Mouse (Mus musculus): ENCODE data around the gene Stpg3. TPM values are rescaled to one million over a fixed set of nuclear protein-coding genes. Genes with fewer than 3 reads are reported as not detected.

Stpg3 gene
- polyA plus RNA-seq, 1 experiment from 2014 or later = not detected

DNA sequence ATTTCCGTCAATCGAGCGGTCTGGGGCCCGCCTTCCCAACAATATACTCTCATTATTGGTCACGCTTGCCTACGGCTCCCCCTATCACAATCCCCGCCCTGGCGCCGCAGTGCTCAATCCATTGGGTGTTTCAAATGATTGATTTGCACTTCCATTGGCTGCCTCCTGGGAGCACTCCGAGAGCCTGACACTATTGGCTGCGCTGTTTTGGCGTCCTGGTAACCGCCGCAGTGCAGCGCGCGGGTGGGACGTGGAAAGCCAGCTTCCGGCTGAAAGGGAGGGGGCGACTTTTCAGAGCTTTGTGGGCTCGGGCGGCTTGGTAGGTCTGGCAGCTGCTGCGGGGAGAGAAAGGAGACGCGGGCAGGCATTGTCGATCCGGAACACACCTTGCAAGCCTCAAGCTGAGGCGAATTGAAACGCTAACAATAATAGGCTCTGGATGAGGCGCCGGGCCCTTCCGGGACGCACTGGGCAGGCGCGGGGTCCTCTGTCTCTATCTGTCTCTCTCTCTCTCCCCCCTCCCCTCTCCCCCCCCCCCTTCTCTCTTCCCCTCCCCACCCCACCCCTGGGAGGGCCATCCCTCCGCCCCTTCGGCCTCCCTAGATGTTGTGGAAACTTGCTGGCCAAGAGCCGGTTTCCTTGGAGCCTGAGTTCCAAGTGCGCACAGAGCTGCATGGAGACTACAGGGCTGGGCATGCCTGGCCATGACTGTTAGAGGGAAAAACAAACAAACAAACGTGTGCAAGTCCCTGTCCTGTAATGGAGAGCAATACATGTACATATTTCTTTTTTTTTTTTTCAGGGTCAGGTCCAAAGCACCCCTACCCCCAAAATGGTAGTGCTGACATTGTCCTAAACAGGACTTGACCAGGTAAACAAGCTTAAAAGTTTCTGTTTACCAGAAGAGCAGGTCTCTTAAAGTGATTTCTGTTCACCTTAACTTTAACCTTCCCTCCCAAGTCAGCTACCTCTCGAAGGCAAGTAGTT lies 10.6 kb upstream of the Stpg3 start:
- Histone ChIP-seq H3K4me2 (replicated peaks) (peak overlapping the region; percentile 52), H3K27ac (replicated peaks) (peak overlapping the region; percentile 97), H3K9me3 (no peaks in the 10 kb centered on the region), H3K4me1 (peaks cover 22% of the 10 kb centered on the region), H3K4me3 (peak overlapping the region; percentile 72), H3K27me3 (peaks cover 11% of the 10 kb centered on the region), H3K36me3 (peaks cover 12% of the 10 kb centered on the region), H3K9ac (replicated peaks) (peak overlapping the region; percentile 60)
- 2% methylated on average over 39 of the region's 41 CpGs for WGBS
- ATAC-seq (ENCODE audit: low FRiP score, low read depth) = peak; percentile 97

DNA sequence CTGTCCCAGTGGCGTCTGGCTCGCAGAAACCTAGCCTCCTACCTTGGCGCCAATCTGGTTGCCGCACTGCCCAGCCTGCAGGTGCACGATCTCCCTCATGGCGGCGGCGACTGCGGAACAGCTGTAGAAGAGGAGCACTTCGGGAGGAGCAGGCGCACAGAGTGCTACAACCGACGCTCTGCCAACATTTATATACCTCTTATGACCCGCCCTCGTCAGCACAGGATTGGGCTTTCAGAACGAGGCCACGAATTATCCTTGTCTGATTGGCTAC lies 10.0 kb upstream of the Stpg3 start, which contains the start of gene Tubb4b:
Gene Tubb4b (minus strand): TSS at position 211 of the 274 bp plus-strand sequence.
- Histone ChIP-seq H3K4me1 (peaks cover 22% of the 10 kb centered on the region), H3K27me3 (peaks cover 5% of the 10 kb centered on the region; the same call in 1 of the 2 replicates), H3K27ac (replicated peaks) (peak within 1 kb of the TSS; percentile 97), H3K9me3 (no peaks in the 10 kb centered on the region), H3K9ac (replicated peaks) (peak within 1 kb of the TSS; percentile 81), H3K4me2 (replicated peaks) (peak within 1 kb of the TSS; percentile 96), H3K4me3 (peak within 1 kb of the TSS; percentile 72), H3K36me3 (peaks cover 12% of the 10 kb centered on the region)
- no peak for ATAC-seq (ENCODE audit: low FRiP score, low read depth)
- WGBS = under 1% methylated on average over 17 of the region's 17 CpGs

DNA sequence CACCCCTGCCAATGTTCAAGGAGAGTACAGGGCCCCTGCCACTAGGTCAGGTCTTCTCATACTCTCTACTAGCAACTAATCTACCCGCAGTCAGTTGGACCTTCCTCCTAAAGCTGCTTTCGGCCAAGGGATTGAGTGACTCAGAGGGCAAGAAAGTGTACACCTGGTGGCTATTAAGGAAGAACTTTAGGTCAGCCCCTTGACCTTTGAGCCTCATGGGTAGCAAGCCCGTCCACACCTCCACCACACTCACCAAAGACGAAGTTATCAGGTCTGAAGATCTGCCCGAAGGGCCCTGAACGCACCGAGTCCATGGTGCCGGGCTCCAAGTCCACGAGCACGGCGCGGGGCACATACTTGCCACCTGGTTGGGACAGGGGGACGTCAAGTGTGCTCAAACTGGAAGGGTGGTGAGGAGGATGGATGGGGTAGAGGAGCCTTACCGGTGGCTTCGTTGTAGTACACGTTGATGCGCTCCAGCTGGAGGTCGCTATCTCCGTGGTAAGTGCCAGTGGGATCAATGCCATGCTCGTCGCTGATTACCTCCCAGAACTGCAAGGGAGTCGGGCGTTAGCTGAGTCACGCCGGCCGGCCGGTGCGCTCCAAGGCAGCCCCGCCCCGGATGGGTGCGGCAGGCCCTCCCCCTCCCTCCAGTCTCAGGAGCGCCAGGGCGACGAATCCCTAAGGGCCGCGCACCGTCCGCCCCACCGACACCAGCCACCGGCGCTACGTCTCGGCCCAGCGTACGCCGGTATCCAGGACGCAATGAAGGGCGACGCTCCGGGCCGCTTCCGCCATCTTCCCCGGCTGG lies 9.4 kb upstream of the Stpg3 start:
- no peaks in the 10 kb centered on the region for H3K27me3 ChIP-seq
- peak; percentile 14 for ATAC-seq (ENCODE audit: low FRiP score, low read depth)
- 2% methylated on average over 52 of the region's 53 CpGs for WGBS

DNA sequence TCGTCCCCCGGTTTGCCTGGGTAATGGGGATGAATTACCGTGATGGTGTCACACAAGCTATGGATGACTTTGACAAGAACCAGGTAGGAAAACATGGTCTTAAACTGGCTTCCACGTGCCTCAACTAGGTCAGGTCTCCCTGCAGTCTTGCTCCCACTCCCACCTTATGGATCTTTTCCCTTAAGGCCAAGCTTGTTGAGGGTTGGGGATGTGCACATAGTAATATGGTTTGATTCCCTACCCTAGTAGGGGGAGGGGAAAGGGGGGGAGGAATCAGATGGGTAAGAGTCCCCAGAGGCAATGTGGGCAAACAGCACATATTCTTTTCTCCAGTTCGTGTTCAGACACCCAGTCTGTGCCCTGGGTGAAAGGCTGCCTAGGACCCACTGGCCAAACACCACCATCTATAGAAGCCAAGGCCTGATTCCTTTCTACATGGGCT lies 6.9 kb upstream of the Stpg3 start:
- no peak overlapping the region for H3K4me3 ChIP-seq
- no peak overlapping the region for H3K27ac ChIP-seq (replicated peaks)
- no peak overlapping the region for H3K9ac ChIP-seq (replicated peaks)
- 75% methylated on average over 5 of the region's 5 CpGs for WGBS
- H3K9me3 ChIP-seq = no peaks in the 10 kb centered on the region
- H3K27me3 ChIP-seq = no peaks in the 10 kb centered on the region
- no peak overlapping the region for H3K4me2 ChIP-seq (replicated peaks)
- no peak for ATAC-seq (ENCODE audit: low FRiP score, low read depth)
- H3K4me1 ChIP-seq = peaks cover 18% of the 10 kb centered on the region
- peaks cover 12% of the 10 kb centered on the region for H3K36me3 ChIP-seq

More for the DNA sequence above, 9.4 kb upstream of the Stpg3 start:
- peak overlapping the region; percentile 96 for H3K4me2 ChIP-seq (replicated peaks)
- H3K27ac ChIP-seq (replicated peaks) = peak overlapping the region; percentile 89
- H3K9me3 ChIP-seq = no peaks in the 10 kb centered on the region
- H3K4me3 ChIP-seq = peak overlapping the region; percentile 72
- peaks cover 20% of the 10 kb centered on the region for H3K4me1 ChIP-seq
- H3K36me3 ChIP-seq = peaks cover 12% of the 10 kb centered on the region
- peak overlapping the region; percentile 81 for H3K9ac ChIP-seq (replicated peaks)

DNA sequence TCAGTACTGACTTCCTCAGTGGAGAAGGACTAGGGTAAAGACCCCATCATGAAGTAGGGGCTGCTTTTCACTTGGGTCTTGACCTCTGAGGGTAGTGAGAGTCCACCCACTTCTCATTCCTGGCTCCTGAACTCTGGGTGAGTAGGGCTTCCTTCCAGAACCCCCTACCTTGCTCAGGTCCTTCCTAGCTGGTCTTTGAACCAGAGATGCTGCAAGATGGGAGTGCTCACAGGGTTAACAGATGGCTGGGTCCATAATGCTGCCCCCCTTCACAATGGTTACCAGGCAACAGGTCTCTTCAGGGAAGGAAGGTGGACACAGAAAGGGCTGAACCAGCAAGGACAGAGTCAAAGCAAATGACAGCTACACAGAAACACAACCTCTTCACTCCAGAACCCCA lies 4.0 kb upstream of the Stpg3 start, which contains the start of gene Fam166a:
Gene Fam166a (plus strand): TSS at position 301 of the 400 bp plus-strand sequence.
- Histone ChIP-seq H3K36me3 (peaks cover 12% of the 10 kb centered on the region), H3K27me3 (peaks cover 9% of the 10 kb centered on the region), H3K27ac (replicated peaks) (no peak within 1 kb of the TSS), H3K9ac (replicated peaks) (0 out of 2 replicates have a peak within 1 kb of the TSS, but pooled peaks have one; percentile 20), H3K4me3 (no peak within 1 kb of the TSS), H3K4me2 (replicated peaks) (no peak within 1 kb of the TSS), H3K9me3 (no peaks in the 10 kb centered on the region), H3K4me1 (peaks cover 6% of the 10 kb centered on the region)
- ATAC-seq (ENCODE audit: low FRiP score, low read depth) = no peak

DNA sequence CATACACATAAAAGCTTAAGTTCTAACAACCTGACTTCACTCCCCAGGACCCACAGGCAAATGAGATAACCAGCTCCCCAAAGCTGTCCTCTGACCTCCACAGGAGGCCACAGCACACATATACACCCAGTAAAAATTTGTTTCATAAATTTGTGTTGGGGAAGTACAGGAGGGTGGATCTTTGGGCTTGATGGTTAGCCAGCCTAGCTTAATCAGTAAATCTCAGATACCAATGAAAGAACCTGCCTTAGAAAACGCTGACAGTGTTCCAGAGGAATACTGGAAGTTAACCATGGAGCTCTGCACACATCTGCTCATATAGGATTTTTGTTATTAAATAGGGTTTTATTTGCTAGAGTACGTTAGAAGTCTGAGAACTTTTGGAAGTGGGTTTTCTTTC lies 3.2 kb upstream of the Stpg3 start:
- 64% methylated on average over 2 of the region's 2 CpGs for WGBS
- ATAC-seq (ENCODE audit: low FRiP score, low read depth) = no peak
- no peak overlapping the region for H3K4me2 ChIP-seq (replicated peaks)

DNA sequence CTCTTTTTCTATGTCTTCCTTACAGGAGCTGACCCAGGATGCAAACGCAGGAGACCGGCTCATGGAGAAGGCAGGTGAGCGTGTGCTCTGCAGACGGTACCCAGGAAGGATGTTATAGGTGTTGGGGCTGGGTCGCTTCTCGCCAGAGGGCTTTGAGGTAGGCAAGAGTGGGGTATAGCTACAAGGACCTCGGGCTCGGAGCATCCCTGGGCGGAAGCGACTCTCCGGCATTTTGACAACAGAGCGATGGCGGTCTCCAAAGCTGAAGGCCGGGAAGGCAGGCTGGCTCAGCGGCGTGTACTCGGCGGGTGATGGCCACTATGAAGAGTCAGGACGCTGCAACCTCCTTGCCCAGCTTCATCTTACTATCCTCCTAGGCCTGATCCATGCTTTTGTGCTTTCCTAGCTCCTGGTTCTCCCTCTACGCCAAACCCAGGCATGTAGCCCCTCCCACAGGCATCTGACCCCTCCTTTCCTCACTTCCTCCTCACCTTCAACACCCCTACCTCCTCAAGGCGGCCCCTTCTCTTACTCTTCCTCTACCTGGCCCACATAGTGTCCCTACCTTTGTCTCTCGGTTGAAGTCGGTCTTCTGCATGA lies 1.1 kb downstream of the Stpg3 start:
- Histone ChIP-seq H3K4me2 (replicated peaks) (no peak overlapping the region), H3K9ac (replicated peaks) (no peak overlapping the region), H3K27ac (replicated peaks) (no peak overlapping the region), H3K4me3 (no peak overlapping the region), H3K36me3 (peaks cover under 1% of the 10 kb centered on the region; the same call in 1 of the 2 replicates), H3K27me3 (peaks cover 15% of the 10 kb centered on the region), H3K9me3 (no peaks in the 10 kb centered on the region), H3K4me1 (peaks cover 22% of the 10 kb centered on the region)
- no peak for ATAC-seq (ENCODE audit: low FRiP score, low read depth)
- 63% methylated on average over 23 of the region's 23 CpGs for WGBS

More for the DNA sequence above, 3.2 kb upstream of the Stpg3 start:
- Histone ChIP-seq H3K27ac (replicated peaks) (no peak overlapping the region), H3K9me3 (no peaks in the 10 kb centered on the region), H3K4me1 (no peaks in the 10 kb centered on the region; the same call in 1 of the 2 replicates), H3K9ac (replicated peaks) (no peak overlapping the region), H3K36me3 (peaks cover 12% of the 10 kb centered on the region), H3K4me3 (no peak overlapping the region), H3K27me3 (peaks cover 15% of the 10 kb centered on the region)

DNA sequence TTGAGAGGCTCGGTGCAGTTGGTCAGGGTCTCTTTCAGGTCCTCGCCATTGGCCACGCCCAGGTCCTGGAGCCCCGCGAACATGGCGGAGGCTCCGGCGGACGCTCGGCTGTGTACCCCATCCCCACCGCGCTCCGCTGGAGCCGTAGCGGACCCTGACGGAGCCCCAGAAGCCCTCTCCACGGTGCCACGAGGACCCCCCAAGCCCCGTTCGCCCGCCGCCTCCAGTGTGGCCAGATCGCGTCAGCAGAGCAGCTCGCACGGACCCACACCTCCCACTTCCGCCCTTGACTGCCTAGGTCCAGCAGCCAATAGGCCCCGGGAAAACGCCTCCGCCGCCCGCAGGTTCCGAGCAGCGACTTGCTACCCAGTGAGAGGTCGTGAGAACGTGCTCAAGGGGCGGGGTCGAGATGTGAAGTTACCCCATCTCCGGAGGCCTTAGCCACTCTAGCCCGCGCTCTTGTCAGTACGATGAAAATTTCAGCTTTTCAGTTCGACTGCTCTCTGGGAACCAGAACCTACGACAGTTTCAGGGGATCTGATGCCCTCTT lies 3.2 kb downstream of the Stpg3 start, which contains the start of gene Nelfb:
Gene Nelfb (minus strand): TSS at position 369 of the 550 bp plus-strand sequence.
- peak within 1 kb of the TSS; percentile 96 for H3K4me2 ChIP-seq (replicated peaks)
- peaks cover 13% of the 10 kb centered on the region for H3K27me3 ChIP-seq
- peak; percentile 94 for ATAC-seq (ENCODE audit: low FRiP score, low read depth)
- H3K4me3 ChIP-seq = peak within 1 kb of the TSS; percentile 90
- H3K4me1 ChIP-seq = peaks cover 22% of the 10 kb centered on the region
- H3K9ac ChIP-seq (replicated peaks) = peak within 1 kb of the TSS; percentile 89
- H3K36me3 ChIP-seq = peaks cover 22% of the 10 kb centered on the region
- peak within 1 kb of the TSS; percentile 87 for H3K27ac ChIP-seq (replicated peaks)
- no peaks in the 10 kb centered on the region for H3K9me3 ChIP-seq
- WGBS = under 1% methylated on average over 44 of the region's 44 CpGs

DNA sequence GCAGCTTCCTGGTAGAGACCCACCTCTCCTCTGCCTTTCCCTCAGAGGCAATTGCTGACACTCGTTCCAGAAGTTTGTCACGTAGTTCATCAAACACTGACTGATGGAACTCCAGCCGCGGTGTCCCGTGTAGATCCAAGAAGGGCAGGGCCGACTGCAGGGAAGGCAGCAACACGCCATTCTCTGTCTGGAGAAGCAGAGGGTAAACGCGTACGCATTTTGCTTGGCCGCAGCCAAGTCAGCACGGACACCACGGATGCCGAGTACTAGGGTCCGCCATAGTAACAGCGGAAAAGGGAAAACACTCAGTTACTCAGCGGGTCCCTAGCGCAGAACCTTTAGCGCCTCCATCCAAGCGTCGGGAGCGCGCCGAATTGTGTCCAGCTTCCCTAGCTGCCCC lies 3.8 kb downstream of the Stpg3 start:
- peaks cover 27% of the 10 kb centered on the region for H3K36me3 ChIP-seq
- ATAC-seq (ENCODE audit: low FRiP score, low read depth) = no peak; the same call in 1 of the 2 replicates
- peaks cover 22% of the 10 kb centered on the region for H3K4me1 ChIP-seq
- no peaks in the 10 kb centered on the region for H3K9me3 ChIP-seq
- under 1% methylated on average over 24 of the region's 24 CpGs for WGBS
- H3K27ac ChIP-seq (replicated peaks) = peak overlapping the region; percentile 87
- H3K27me3 ChIP-seq = peaks cover 9% of the 10 kb centered on the region; the same call in 1 of the 2 replicates
- H3K4me2 ChIP-seq (replicated peaks) = peak overlapping the region; percentile 96
- peak overlapping the region; percentile 90 for H3K4me3 ChIP-seq
- peak overlapping the region; percentile 89 for H3K9ac ChIP-seq (replicated peaks)

DNA sequence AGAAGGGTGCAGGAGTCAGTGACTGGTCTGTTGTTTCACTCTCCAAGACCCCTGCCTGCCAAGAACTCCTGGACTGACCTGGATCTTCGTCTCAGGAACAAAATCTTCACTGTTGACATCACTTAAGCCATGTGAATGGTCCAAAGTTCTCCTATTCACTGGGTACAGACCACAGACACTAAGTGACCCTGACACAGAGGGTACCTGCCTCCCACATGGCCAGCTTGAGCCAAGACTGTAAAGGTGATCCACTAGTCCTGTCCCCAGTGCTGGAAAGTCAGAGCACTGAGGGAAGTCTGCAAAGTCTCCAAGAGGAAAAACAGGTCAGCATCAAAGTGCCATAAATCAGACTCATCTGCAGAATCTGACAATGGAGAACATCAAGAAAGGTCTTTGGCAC lies 6.8 kb downstream of the Stpg3 start:
- H3K4me1 ChIP-seq = peaks cover 22% of the 10 kb centered on the region
- no peak overlapping the region for H3K4me2 ChIP-seq (replicated peaks)
- no peaks in the 10 kb centered on the region for H3K27me3 ChIP-seq
- no peak overlapping the region for H3K27ac ChIP-seq (replicated peaks)
- no peak for ATAC-seq (ENCODE audit: low FRiP score, low read depth)
- H3K4me3 ChIP-seq = no peak overlapping the region
- no peak overlapping the region for H3K9ac ChIP-seq (replicated peaks)
- H3K9me3 ChIP-seq = no peaks in the 10 kb centered on the region
- peaks cover 58% of the 10 kb centered on the region for H3K36me3 ChIP-seq
- 88% methylated on average over 1 of the region's 1 CpGs for WGBS

DNA sequence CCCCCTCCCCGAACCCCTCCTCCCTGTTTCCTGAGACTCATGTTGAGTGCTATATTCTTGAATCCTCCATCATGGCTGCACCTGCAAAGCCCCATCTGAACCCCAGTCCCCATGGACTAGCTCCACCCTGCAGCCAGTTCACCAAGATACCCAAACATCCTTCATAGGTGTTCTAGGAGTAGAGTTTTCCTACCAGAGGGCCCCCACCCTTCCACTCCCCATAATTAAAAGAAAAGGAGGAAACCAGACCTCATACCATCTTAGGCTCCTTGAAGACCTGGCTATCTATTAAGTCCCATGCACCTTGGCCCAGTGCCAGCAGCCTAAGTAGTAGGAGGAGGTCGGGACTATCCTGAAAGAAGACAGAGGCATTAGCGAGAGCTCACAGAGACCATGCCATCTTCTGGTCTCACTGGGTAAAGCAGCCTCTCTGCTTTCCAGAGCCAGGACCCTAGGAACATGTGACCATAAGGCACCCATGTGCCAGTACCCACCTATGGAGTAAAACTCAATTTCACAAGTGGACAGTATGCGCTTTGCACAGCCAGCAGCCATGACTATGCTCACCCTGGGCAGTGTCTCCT lies 10.7 kb downstream of the Stpg3 start:
- H3K27ac ChIP-seq (replicated peaks) = no peak overlapping the region
- H3K4me2 ChIP-seq (replicated peaks) = no peak overlapping the region
- no peaks in the 10 kb centered on the region for H3K27me3 ChIP-seq
- H3K9me3 ChIP-seq = no peaks in the 10 kb centered on the region
- peaks cover 90% of the 10 kb centered on the region for H3K36me3 ChIP-seq
- 66% methylated on average over 4 of the region's 4 CpGs for WGBS
- no peaks in the 10 kb centered on the region; the same call in 1 of the 2 replicates for H3K4me1 ChIP-seq
- no peak; the same call in 1 of the 2 replicates for ATAC-seq (ENCODE audit: low FRiP score, low read depth)
- H3K4me3 ChIP-seq = no peak overlapping the region
- no peak overlapping the region for H3K9ac ChIP-seq (replicated peaks)
